Mouse (Mus musculus): ENCODE results near the gene Ankrd39. TPM values are rescaled to one million over a fixed set of nuclear protein-coding genes. Genes with fewer than 3 reads are reported as not detected.

Ankrd39 gene
- total RNA-seq (2021), result 10 to 100 TPM; 13.4 to 13.7 TPM
- long read RNA-seq, experiment 1, partial matches to known transcripts, result 0 of 10 reads
- long read RNA-seq, experiment 1, other reads (novel, unspliced or antisense), result 2 of 10 reads
- long read RNA-seq, experiment 2, transcript Ankrd39-203 (4 exons, 2,646 nt), result major isoform, 7 of 12 reads
- long read RNA-seq, experiment 2, partial matches to known transcripts, result 1 of 12 reads
- long read RNA-seq, experiment 2, other reads (novel, unspliced or antisense), result 1 of 12 reads

GRCm38 (mm10) chr1:36546888-36547471 is at the start of gene Ankrd39:
Ankrd39 (minus strand) TSS chr1:36547445.
- Histone ChIP-seq H3K4me3 (peak within 1 kb of the TSS; percentile 96), H3K27ac (peak within 1 kb of the TSS; percentile 94)
- TF ChIP-seq CTCF (conservative IDR thresholded peaks at IDR 0.05), result peak; percentile 97
- DNase-seq (ENCODE audit: low spot score in 2 of 2), result peak; percentile 97 to 99

DNA sequence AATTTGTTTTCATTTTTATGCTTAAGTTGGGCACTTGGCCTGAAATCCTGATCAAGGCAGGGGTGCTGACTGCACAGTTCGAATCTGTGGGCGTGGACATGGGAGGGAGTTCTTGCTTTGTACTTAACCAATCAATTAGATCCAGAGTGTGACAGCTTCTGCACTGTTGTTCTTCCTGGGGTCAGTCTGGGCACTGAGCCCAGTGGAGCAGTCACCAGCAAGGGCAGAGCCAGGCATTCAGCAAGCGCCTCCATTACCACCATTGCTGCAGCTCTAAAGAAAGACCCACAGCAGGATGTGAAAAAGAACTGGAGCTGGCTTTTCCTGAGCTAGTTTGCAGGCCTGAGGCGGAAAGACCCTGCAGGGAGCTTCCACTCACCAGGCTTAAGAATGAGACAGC is 48.9 kb upstream of the Ankrd39 start:
- H3K4me3 ChIP-seq, result no peak overlapping the region
- H3K27ac ChIP-seq, result peak overlapping the region; percentile 59; the same call in 1 of the 2 replicates
- DNase-seq (ENCODE audit: low spot score in 2 of 2), result peak; percentile 25 to 52
- no peak for TF ChIP-seq CTCF (conservative IDR thresholded peaks at IDR 0.05)

DNA sequence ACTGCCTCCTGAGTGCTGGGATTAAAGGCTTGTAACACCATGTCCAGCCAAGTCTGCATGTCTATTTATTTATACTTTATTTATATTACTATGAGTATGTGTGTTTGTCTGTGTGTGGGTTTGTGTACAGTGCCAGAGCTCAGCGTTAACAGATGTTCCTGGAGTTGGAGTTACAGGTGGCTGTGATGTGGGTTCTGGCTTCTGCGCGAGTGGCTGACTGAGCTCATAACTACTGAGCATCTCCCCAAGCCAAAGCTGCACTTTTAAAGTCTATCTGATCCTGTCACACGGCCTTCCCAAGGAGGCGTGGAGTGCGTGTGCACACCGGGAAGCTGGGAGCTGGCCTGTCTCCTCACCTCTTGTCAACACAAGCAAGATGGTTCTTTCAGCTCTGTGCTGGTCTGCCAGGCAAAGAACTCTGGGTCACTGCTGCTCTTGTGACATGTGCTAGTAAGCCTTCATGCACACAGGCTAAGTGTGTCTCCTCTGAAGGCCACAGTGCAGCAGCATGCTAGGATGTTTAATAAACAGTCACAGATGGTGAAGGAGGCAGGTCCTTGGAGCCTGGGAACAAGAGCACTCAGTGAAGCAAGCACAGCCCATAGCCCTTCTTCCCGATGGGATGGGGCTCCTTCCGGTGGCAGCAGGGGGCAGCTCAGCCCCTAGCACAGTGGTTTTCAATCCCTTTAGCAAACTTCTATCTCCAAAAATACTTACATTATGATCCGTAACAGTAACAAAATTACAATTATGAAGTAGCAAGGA is 48.1 kb upstream of the Ankrd39 start:
- DNase-seq (ENCODE audit: low spot score in 2 of 2), result no peak
- Histone ChIP-seq H3K4me3 (no peak overlapping the region), H3K27ac (peak overlapping the region; percentile 48; the same call in 1 of the 2 replicates)
- TF ChIP-seq CTCF (conservative IDR thresholded peaks at IDR 0.05), result no peak

GRCm38 (mm10) chr1:36593099-36593498 is 45.9 kb upstream of the Ankrd39 start:
- no peak for DNase-seq (ENCODE audit: low spot score in 2 of 2)
- TF ChIP-seq CTCF (conservative IDR thresholded peaks at IDR 0.05), result no peak
- Histone ChIP-seq H3K4me3 (no peak overlapping the region), H3K27ac (no peak overlapping the region)

GRCm38 (mm10) chr1:36591408-36591807 is 44.2 kb upstream of the Ankrd39 start:
- no peak for DNase-seq (ENCODE audit: low spot score in 2 of 2)
- no peak for TF ChIP-seq CTCF (conservative IDR thresholded peaks at IDR 0.05)
- H3K27ac ChIP-seq, result no peak overlapping the region
- no peak overlapping the region for H3K4me3 ChIP-seq

- TF ChIP-seq CTCF (conservative IDR thresholded peaks at IDR 0.05), result no peak
- no peak overlapping the region for H3K4me3 ChIP-seq
- no peak overlapping the region for H3K27ac ChIP-seq
- DNase-seq (ENCODE audit: low spot score in 2 of 2), result no peak
Observed at GRCm38 (mm10) chr1:36590664-36591063, 43.4 kb upstream of the Ankrd39 start.

- H3K27ac ChIP-seq, result peak overlapping the region; percentile 23; the same call in 1 of the 2 replicates
- no peak for TF ChIP-seq CTCF (conservative IDR thresholded peaks at IDR 0.05)
- DNase-seq (ENCODE audit: low spot score in 2 of 2), result no peak
- H3K4me3 ChIP-seq, result no peak overlapping the region
Observed at GRCm38 (mm10) chr1:36589486-36589885, 42.2 kb upstream of the Ankrd39 start.

DNA sequence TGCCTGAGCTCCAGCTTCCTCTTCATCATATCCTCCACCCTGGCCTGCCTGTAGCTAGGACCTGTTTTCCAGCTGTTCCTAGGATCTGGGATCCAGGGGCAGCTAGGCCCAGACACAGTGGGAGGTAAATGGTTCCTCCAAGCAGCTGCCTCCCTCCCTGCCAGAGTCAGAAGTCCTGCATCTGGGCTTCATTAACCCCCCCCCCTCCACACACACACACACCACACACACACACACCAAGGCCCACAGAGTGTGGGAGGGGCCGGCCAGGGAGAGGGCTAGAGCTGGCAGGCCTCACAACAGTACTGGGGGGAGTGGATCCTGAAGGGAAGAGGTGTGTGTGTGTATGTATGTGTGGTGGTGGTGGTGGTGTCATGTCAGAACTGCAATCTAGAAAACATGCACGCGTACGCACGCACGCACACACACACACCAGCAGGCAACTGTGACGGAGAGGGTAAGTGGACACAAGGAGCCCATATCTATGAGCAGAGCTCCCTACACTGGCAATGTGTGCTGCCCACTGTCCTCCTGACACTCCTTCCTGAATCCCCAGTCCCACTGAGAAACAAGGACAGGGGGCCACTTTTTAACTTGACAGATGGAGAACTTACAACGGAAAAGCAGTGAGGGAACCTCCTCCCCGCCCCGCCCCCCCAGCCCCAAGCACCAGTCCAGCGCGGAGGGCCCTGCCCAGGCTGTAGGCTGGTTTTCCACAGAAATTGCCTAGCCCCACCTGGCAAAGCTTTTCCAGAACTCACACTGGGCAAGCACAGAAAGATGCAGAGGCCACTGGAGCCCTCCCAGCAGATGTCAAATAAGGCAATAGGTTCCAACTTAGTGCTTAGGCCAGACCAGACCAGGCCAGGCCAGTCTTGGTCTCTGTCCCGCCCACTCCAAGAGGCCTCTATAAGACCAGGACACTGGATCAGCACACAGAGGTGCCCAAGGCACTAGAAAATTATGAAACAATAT is 41.5 kb upstream of the Ankrd39 start:
- no peak for TF ChIP-seq CTCF (conservative IDR thresholded peaks at IDR 0.05)
- Histone ChIP-seq H3K4me3 (no peak overlapping the region), H3K27ac (peak overlapping the region; percentile 23; the same call in 1 of the 2 replicates)
- DNase-seq (ENCODE audit: low spot score in 2 of 2), result no peak

- Histone ChIP-seq H3K4me3 (no peak overlapping the region), H3K27ac (no peak overlapping the region)
- TF ChIP-seq CTCF (conservative IDR thresholded peaks at IDR 0.05), result no peak
- DNase-seq (ENCODE audit: low spot score in 2 of 2), result no peak
Observed at GRCm38 (mm10) chr1:36587860-36588259, 40.6 kb upstream of the Ankrd39 start.

DNA sequence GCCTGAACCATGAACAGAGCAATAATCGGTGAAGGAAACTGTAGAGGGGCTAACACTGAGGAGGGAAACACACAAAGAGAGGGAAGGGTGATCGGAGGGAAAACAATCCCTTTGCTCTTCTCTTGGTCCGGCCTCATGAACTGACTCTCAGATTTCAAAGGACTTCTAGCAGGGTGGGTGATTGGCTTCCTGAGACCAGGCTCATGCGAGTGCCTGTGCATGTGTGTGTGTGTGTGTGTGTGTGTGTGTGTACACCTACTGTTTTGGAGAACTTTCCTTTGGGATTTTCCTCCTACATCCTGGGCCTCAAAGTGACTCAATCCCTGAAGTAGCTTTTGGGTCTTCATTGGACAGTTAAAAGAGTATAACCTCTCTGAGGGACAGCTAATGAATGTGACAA is 39.0 kb upstream of the Ankrd39 start:
- no peak for TF ChIP-seq CTCF (conservative IDR thresholded peaks at IDR 0.05)
- Histone ChIP-seq H3K4me3 (no peak overlapping the region), H3K27ac (no peak overlapping the region)
- DNase-seq (ENCODE audit: low spot score in 2 of 2), result no peak

DNA sequence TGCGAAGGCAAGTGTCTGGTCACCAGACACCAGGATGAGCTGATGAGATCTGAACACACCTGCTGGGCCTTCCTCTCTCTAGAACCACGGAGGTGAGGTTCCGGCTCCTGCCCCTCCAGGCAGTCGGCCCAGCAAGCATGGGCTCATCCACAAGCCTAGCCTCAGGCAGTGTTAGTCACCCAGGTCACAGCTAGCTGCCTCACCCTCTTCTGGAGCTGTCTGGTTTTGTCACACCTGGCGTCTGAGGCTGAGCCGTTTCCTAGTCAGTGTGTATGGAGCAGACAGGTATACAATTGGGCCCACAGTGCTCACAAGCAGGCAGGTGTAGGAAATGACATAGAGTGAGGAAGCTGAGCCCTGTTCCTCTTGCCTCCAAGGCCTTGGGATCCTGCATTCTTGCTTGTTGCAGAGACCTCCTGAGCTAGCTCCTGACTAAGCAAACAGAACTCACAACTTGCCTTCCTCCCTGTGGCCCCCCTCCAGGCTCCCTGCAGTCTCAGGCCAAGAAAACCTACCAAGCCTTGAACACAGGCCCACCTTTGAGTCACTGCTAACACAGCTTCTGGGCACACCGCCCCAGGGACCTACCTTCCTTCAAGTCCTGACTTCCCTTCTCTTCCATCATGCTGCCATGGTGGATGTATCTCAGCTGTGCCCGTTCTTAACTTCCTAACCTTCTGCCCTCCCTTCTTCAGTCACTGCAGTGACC is 36.3 kb upstream of the Ankrd39 start:
- no peak overlapping the region for H3K4me3 ChIP-seq
- no peak overlapping the region for H3K27ac ChIP-seq
- no peak for DNase-seq (ENCODE audit: low spot score in 2 of 2)
- TF ChIP-seq CTCF (conservative IDR thresholded peaks at IDR 0.05), result no peak

DNA sequence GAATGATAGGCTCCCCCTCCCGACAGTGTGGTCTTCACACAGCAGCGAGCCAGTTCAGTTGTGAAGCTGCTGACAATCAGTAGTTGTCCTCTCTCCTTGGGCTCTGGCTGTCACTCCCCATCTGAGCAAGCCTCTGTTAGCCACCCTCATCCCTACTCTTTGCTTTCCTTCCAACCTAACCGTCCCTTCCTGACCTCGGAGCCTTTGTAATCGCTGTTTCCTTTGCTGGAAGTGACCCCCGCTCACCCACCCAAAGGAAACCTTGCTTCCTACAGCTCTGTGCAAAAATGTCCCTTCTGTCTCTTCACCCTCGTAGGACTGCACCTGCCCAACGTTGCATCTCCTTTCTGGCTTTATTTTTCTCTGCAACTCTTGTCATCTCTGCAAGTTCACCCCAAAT is 35.0 kb upstream of the Ankrd39 start:
- no peak for TF ChIP-seq CTCF (conservative IDR thresholded peaks at IDR 0.05)
- no peak overlapping the region for H3K4me3 ChIP-seq
- H3K27ac ChIP-seq, result no peak overlapping the region
- no peak for DNase-seq (ENCODE audit: low spot score in 2 of 2)

Data from layer of hippocampus, adult 2 months (tissue).